Mouse (Mus musculus): ENCODE data around the gene Fam160b1. TPM values are rescaled to one million over a fixed set of nuclear protein-coding genes. Genes with fewer than 3 reads are reported as not detected.

The Fam160b1 gene
- polyA plus RNA-seq, 1 experiment from 2014 or later: 9.4 TPM

GRCm38 (mm10) chr19:57363076-57363475 is 2.6 kb downstream of the Fam160b1 start:
- 38% methylated on average over 7 of the region's 7 CpGs for WGBS
- H3K4me1 ChIP-seq: peaks cover 84% of the 10 kb centered on the region
- H3K4me3 ChIP-seq: peak overlapping the region; percentile 96
- no peaks in the 10 kb centered on the region for H3K9me3 ChIP-seq
- peaks cover 10% of the 10 kb centered on the region; the same call in 1 of the 2 replicates for H3K36me3 ChIP-seq (replicated peaks)
- DNase-seq (ENCODE audit: extremely low spot score, low spot score): no peak
- H3K27me3 ChIP-seq (ENCODE audit: poor library complexity, severe bottlenecking): no peaks in the 10 kb centered on the region
- H3K27ac ChIP-seq: peak overlapping the region; percentile 45

- Histone ChIP-seq H3K36me3 (replicated peaks) (peaks cover 9% of the 10 kb centered on the region), H3K4me3 (peak overlapping the region; percentile 96)
These were observed 3.1 kb downstream of the Fam160b1 start for GRCm38 (mm10) chr19:57363538-57363937.

DNA sequence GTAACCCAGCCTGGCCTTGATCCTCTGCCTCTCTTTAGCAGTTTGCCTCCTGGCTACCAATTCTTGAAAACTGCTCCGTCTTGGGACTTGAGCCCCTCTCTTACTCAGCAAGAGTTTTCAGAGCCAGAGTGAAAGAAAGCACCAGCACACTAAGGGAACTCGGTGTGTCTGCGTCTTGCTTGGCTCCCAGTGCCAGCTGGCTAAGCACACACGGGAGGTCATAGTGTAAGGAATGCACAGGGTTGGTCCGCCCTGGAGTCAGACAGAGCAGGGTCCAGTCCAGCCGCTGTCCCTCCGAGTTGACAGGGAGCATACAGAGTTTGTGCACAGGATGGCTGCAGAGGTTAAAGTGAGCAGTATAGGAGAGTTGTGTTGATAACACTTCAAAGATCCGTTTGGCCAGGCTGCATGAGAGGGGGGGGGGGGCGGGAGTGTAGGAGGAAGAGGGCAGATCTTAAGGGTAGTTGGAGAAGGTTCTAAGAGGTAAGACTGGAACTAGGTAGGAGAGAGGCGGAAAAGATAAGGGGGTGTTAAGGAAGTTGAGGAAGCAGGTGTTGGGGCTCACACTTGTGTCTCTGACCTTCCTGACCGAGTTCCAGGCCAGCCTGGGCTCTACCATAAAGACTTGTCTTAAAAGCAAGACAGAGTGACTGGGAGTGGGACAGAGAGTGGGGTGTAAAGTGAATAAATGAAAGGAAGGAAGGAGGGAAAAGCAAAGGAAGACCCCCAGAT is 4.6 kb downstream of the Fam160b1 start:
- peak overlapping the region; percentile 14; the same call in 1 of the 2 replicates for H3K4me3 ChIP-seq
- no peaks in the 10 kb centered on the region for H3K27me3 ChIP-seq (ENCODE audit: poor library complexity, severe bottlenecking)
- H3K27ac ChIP-seq: peak overlapping the region; percentile 65; the same call in 1 of the 2 replicates
- WGBS: 52% methylated on average over 11 of the region's 11 CpGs
- peaks cover 68% of the 10 kb centered on the region for H3K4me1 ChIP-seq
- no peak for DNase-seq (ENCODE audit: extremely low spot score, low spot score)
- peaks cover 21% of the 10 kb centered on the region for H3K36me3 ChIP-seq (replicated peaks)
- no peaks in the 10 kb centered on the region for H3K9me3 ChIP-seq

More at GRCm38 (mm10) chr19:57363538-57363937, 3.1 kb downstream of the Fam160b1 start:
- DNase-seq (ENCODE audit: extremely low spot score, low spot score): no peak
- Histone ChIP-seq H3K9me3 (no peaks in the 10 kb centered on the region), H3K27ac (peak overlapping the region; percentile 45; the same call in 1 of the 2 replicates), H3K4me1 (peaks cover 82% of the 10 kb centered on the region), H3K27me3 (ENCODE audit: poor library complexity, severe bottlenecking) (no peaks in the 10 kb centered on the region)
- WGBS: 92% methylated on average over 7 of the region's 7 CpGs

DNA sequence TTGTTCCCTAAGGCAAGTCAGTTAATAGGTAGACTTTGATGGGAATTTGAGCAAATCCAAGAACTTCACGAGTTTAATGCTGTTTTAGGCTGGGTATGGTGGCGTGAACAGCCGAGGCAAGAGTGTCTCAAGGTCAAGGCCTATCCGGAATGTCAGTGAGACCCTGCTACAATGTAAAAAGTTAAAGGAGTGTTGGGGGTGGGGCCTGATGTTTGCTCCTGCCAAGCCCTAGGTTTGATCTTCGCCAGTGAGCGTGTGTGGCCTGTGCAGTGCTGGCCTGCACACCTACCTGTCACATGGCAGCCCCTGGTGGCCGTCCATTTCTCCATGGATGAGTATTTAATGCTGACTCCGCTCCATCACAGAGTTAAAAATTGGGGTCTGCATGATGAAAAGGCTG is 5.5 kb downstream of the Fam160b1 start:
- H3K4me3 ChIP-seq: no peak overlapping the region
- no peak for DNase-seq (ENCODE audit: extremely low spot score, low spot score)
- peaks cover 65% of the 10 kb centered on the region for H3K4me1 ChIP-seq
- H3K27ac ChIP-seq: no peak overlapping the region
- H3K9me3 ChIP-seq: no peaks in the 10 kb centered on the region
- no peaks in the 10 kb centered on the region for H3K27me3 ChIP-seq (ENCODE audit: poor library complexity, severe bottlenecking)
- 75% methylated on average over 8 of the region's 8 CpGs for WGBS
- peaks cover 30% of the 10 kb centered on the region for H3K36me3 ChIP-seq (replicated peaks)

- Histone ChIP-seq H3K4me1 (peaks cover 65% of the 10 kb centered on the region), H3K27ac (no peak overlapping the region), H3K36me3 (replicated peaks) (peaks cover 37% of the 10 kb centered on the region), H3K4me3 (no peak overlapping the region), H3K9me3 (no peaks in the 10 kb centered on the region), H3K27me3 (ENCODE audit: poor library complexity, severe bottlenecking) (no peaks in the 10 kb centered on the region)
- WGBS: 45% methylated on average over 5 of the region's 5 CpGs
- no peak for DNase-seq (ENCODE audit: extremely low spot score, low spot score)
These were observed 6.1 kb downstream of the Fam160b1 start for GRCm38 (mm10) chr19:57366626-57367025.

GRCm38 (mm10) chr19:57367201-57367600 is 6.7 kb downstream of the Fam160b1 start:
- Histone ChIP-seq H3K4me3 (no peak overlapping the region), H3K9me3 (no peaks in the 10 kb centered on the region), H3K27ac (no peak overlapping the region), H3K27me3 (ENCODE audit: poor library complexity, severe bottlenecking) (no peaks in the 10 kb centered on the region), H3K4me1 (peaks cover 61% of the 10 kb centered on the region), H3K36me3 (replicated peaks) (peaks cover 42% of the 10 kb centered on the region)
- 78% methylated on average over 4 of the region's 4 CpGs for WGBS
- no peak for DNase-seq (ENCODE audit: extremely low spot score, low spot score)

- WGBS: 82% methylated on average over 11 of the region's 11 CpGs
- peaks cover 54% of the 10 kb centered on the region for H3K4me1 ChIP-seq
- H3K27ac ChIP-seq: no peak overlapping the region
- peaks cover 50% of the 10 kb centered on the region for H3K36me3 ChIP-seq (replicated peaks)
- no peaks in the 10 kb centered on the region for H3K27me3 ChIP-seq (ENCODE audit: poor library complexity, severe bottlenecking)
- no peaks in the 10 kb centered on the region for H3K9me3 ChIP-seq
- no peak for DNase-seq (ENCODE audit: extremely low spot score, low spot score)
- H3K4me3 ChIP-seq: no peak overlapping the region
These were observed 7.4 kb downstream of the Fam160b1 start for GRCm38 (mm10) chr19:57367849-57368387.

DNA sequence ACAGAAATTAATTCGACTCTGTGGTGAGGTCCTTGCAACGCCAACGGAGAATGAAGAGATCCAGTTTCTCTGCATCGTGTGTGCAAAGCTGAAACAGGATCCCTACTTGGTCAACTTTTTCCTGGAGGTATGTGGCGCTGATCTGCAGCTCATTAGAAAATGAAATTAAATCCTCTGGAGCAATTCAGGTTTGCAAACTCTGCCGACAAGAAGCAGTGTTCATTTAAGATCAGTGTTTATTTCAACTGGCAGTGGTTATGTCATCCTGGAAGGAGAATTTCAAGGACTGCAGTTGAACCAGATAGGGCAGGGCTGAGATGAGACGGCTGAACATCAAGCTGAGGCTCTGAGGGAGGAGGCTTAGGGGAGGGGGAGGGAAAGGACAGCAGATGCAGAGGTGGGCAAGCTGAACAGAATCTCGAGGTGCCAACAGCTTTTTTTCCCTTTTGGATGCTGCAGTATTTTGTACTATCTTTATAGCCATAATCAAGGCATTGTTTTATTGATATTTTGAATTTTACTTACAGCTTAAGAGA is 12.9 kb downstream of the Fam160b1 start:
- no peak overlapping the region for H3K27ac ChIP-seq
- peaks cover 100% of the 10 kb centered on the region for H3K36me3 ChIP-seq (replicated peaks)
- H3K4me3 ChIP-seq: no peak overlapping the region
- WGBS: 73% methylated on average over 8 of the region's 8 CpGs
- no peak for DNase-seq (ENCODE audit: extremely low spot score, low spot score)
- no peaks in the 10 kb centered on the region for H3K9me3 ChIP-seq
- H3K27me3 ChIP-seq (ENCODE audit: poor library complexity, severe bottlenecking): no peaks in the 10 kb centered on the region
- H3K4me1 ChIP-seq: no peaks in the 10 kb centered on the region; the same call in 1 of the 2 replicates

- 85% methylated on average over 5 of the region's 5 CpGs for WGBS
- Histone ChIP-seq H3K27me3 (ENCODE audit: poor library complexity, severe bottlenecking) (no peaks in the 10 kb centered on the region), H3K27ac (no peak overlapping the region), H3K4me1 (no peaks in the 10 kb centered on the region; the same call in 1 of the 2 replicates), H3K9me3 (no peaks in the 10 kb centered on the region), H3K4me3 (no peak overlapping the region), H3K36me3 (replicated peaks) (peaks cover 100% of the 10 kb centered on the region)
- DNase-seq (ENCODE audit: extremely low spot score, low spot score): no peak
These were observed 14.7 kb downstream of the Fam160b1 start for GRCm38 (mm10) chr19:57375161-57375560.

GRCm38 (mm10) chr19:57375746-57376145 is 15.3 kb downstream of the Fam160b1 start:
- H3K36me3 ChIP-seq (replicated peaks): peaks cover 100% of the 10 kb centered on the region
- no peaks in the 10 kb centered on the region for H3K27me3 ChIP-seq (ENCODE audit: poor library complexity, severe bottlenecking)
- H3K4me3 ChIP-seq: no peak overlapping the region
- no peak overlapping the region for H3K27ac ChIP-seq
- no peaks in the 10 kb centered on the region for H3K9me3 ChIP-seq
- no peaks in the 10 kb centered on the region; the same call in 1 of the 2 replicates for H3K4me1 ChIP-seq
- WGBS: 92% methylated on average over 11 of the region's 11 CpGs
- DNase-seq (ENCODE audit: extremely low spot score, low spot score): no peak

- WGBS: 94% methylated on average over 14 of the region's 14 CpGs
- H3K36me3 ChIP-seq (replicated peaks): peaks cover 100% of the 10 kb centered on the region
These were observed 16.7 kb downstream of the Fam160b1 start for GRCm38 (mm10) chr19:57377043-57377703.

GRCm38 (mm10) chr19:57386176-57386693 is 25.8 kb downstream of the Fam160b1 start:
- Histone ChIP-seq H3K9me3 (no peaks in the 10 kb centered on the region), H3K36me3 (replicated peaks) (peaks cover 99% of the 10 kb centered on the region), H3K4me1 (no peaks in the 10 kb centered on the region), H3K27me3 (ENCODE audit: poor library complexity, severe bottlenecking) (no peaks in the 10 kb centered on the region), H3K4me3 (no peak overlapping the region), H3K27ac (no peak overlapping the region)
- WGBS: 94% methylated on average over 17 of the region's 17 CpGs
- no peak for DNase-seq (ENCODE audit: extremely low spot score, low spot score)

More at GRCm38 (mm10) chr19:57377043-57377703, 16.7 kb downstream of the Fam160b1 start:
- no peak for DNase-seq (ENCODE audit: extremely low spot score, low spot score)
- Histone ChIP-seq H3K4me3 (no peak overlapping the region), H3K27ac (no peak overlapping the region), H3K27me3 (ENCODE audit: poor library complexity, severe bottlenecking) (no peaks in the 10 kb centered on the region), H3K9me3 (no peaks in the 10 kb centered on the region), H3K4me1 (no peaks in the 10 kb centered on the region; the same call in 1 of the 2 replicates)
